Mouse (Mus musculus) hindbrain, embryonic 16.5 days (tissue): ENCODE measurements around the gene Nox3. TPM values are rescaled to one million over a fixed set of nuclear protein-coding genes. Genes with fewer than 3 reads are reported as not detected.
A peak's percentile ranks its signal among the peaks of the same experiment; 100 is the strongest.

Experiments used
- ATAC-seq: fragments of 200-750 bp; cut with Nextera tagmentation; 2 replicates; pipeline ENCODE4 v1.8.0; 2017; ENCODE audit warnings: moderate TSS enrichment, moderate library complexity
- H3K27ac ChIP-seq: fragments of 300-500 bp; sonication (generic); 2 replicates; pipeline ENCODE4 v1.5.1; 2014; ENCODE audit warnings: low read depth, mild to moderate bottlenecking, control low read depth, low read length, moderate library complexity
- H3K27me3 ChIP-seq: fragments of 300-500 bp; sonication (generic); replicated peaks from 2 replicates; pipeline ENCODE4 v1.6.1; 2014; ENCODE audit warnings: low read length; ENCODE audit not compliant: control insufficient read depth, insufficient read depth
- H3K36me3 ChIP-seq: fragments of 300-500 bp; sonication (generic); 2 replicates; pipeline ENCODE4 v1.6.1; 2014; ENCODE audit warnings: mild to moderate bottlenecking, low read length, moderate library complexity, mixed read lengths; ENCODE audit not compliant: control insufficient read depth, insufficient read depth
- H3K4me1 ChIP-seq: fragments of 300-500 bp; sonication (generic); 2 replicates; pipeline ENCODE4 v1.6.1; 2014; ENCODE audit warnings: low read depth, low read length; ENCODE audit not compliant: control insufficient read depth, insufficient read depth
- H3K4me2 ChIP-seq: fragments of 300-500 bp; sonication (generic); 2 replicates; pipeline ENCODE4 v1.6.1; 2014; ENCODE audit warnings: mild to moderate bottlenecking, low read length, control low read depth, moderate library complexity
- H3K4me3 ChIP-seq: fragments of 300-500 bp; sonication (generic); 2 replicates; pipeline ENCODE4 v1.5.1; 2014; ENCODE audit warnings: mild to moderate bottlenecking, low read length, control low read depth, moderate library complexity
- H3K9ac ChIP-seq: fragments of 300-500 bp; sonication (generic); 2 replicates; pipeline ENCODE4 v1.6.1; 2014; ENCODE audit warnings: low read depth, mild to moderate bottlenecking, control low read depth, low read length, moderate library complexity
- H3K9me3 ChIP-seq: fragments of 300-500 bp; sonication (generic); 2 replicates; pipeline ENCODE4 v1.6.1; 2014; ENCODE audit warnings: mild to moderate bottlenecking, low read length, moderate library complexity; ENCODE audit not compliant: control insufficient read depth
- WGBS: fragments of 180-500 bp; shearing (Covaris S2); extraction: QIAGEN DNeasy Blood & Tissue Kit; methylation state at CpG from one replicate; pipeline ENCODE4 v1.1.7; 2014; 5-methylcytosine and 5-hydroxymethylcytosine counted together
- polyA plus RNA-seq: library from polyadenylated mRNA; unstranded; fragments of >200 nt; fragmentation: Nextera tagmentation; extraction: Ambion mirVana; gene quantifications from 2 replicates; pipeline ENCODE4 v1.2.1, GENCODE M21; 2015

Gene Nox3
- polyA plus RNA-seq = not detected in 2 replicates

DNA sequence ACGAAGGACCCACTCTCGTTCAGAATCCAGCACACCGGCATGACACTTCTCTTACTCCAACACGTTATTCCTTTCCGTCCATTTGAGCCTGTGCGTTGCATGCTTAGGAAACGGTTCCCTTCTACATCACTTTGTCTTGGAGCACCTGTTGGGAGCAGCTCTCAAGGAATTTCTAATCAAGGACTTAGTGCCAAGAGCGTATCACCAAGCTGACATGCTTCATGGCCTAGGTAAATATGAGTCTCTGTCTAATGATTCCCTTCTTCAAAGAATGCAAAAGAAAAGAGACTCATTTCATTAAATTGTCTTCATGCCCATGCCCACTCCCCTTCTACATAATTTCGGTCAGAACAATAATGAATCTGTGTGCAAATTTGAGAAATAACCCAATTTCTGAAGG is at the start of gene Nox3:
TSS of gene Nox3 (minus strand) at position 101 of the 400 bp plus-strand sequence.
- H3K9ac ChIP-seq = no peak within 1 kb of the TSS
- H3K9me3 ChIP-seq = no peaks in the 10 kb centered on the region
- no peak within 1 kb of the TSS for H3K27ac ChIP-seq
- ATAC-seq = no peak
- no peaks in the 10 kb centered on the region; the same call in 1 of the 2 replicates for H3K4me1 ChIP-seq
- 95% methylated on average over 9 of the region's 9 CpGs for WGBS
- no peaks in the 10 kb centered on the region for H3K36me3 ChIP-seq
- no peaks in the 10 kb centered on the region for H3K27me3 ChIP-seq
- H3K4me2 ChIP-seq = no peak within 1 kb of the TSS
- H3K4me3 ChIP-seq = no peak within 1 kb of the TSS

DNA sequence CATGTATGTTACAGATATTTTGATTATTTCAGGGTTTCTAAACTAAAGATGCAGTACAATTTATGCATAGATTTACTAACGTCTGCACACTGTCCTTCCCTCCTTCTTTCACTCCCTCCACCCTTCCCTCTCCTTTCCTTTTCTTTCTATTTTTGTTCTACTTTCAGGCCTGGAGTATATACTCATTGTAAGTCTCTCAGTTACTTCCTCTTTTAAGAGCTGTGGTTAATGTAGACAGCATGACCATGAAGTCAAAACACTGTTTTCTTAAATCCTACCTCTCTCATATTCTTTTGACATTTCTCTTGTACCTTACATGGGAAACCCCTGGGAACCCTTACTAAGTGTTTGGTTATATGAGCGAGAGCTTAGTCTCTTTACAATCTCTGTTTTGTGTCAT is 48.3 kb upstream of the Nox3 start:
- Histone ChIP-seq H3K4me2 (no peak overlapping the region), H3K9ac (no peak overlapping the region), H3K27me3 (no peaks in the 10 kb centered on the region), H3K36me3 (no peaks in the 10 kb centered on the region), H3K27ac (no peak overlapping the region), H3K9me3 (no peaks in the 10 kb centered on the region), H3K4me3 (no peak overlapping the region), H3K4me1 (no peaks in the 10 kb centered on the region)
- no peak for ATAC-seq
- WGBS = 85% methylated on average over 2 of the region's 2 CpGs

DNA sequence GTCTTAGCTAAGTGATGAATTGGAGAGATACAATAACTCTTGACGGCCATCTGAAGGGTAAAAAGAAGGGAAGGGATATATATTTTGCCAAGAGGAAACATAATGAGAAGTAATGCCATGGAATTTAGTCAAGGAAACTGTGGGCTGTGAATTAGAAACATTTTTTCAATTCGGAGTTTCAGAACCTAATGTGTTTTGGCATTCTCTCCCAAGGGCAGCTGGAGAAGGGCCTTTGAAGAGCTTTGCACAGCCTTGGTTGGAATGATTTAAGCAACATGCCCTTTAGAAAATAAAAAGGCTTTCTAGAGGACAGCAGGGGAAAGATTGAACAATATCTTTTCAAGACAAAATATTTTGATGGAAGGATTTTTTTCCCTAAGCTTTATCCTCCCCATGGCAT is 40.9 kb upstream of the Nox3 start:
- 80% methylated on average over 2 of the region's 2 CpGs for WGBS
- H3K4me3 ChIP-seq = no peak overlapping the region
- H3K9ac ChIP-seq = no peak overlapping the region
- H3K36me3 ChIP-seq = no peaks in the 10 kb centered on the region
- H3K9me3 ChIP-seq = no peaks in the 10 kb centered on the region
- H3K4me2 ChIP-seq = no peak overlapping the region
- H3K27me3 ChIP-seq = no peaks in the 10 kb centered on the region
- ATAC-seq = no peak
- no peak overlapping the region for H3K27ac ChIP-seq
- H3K4me1 ChIP-seq = no peaks in the 10 kb centered on the region

DNA sequence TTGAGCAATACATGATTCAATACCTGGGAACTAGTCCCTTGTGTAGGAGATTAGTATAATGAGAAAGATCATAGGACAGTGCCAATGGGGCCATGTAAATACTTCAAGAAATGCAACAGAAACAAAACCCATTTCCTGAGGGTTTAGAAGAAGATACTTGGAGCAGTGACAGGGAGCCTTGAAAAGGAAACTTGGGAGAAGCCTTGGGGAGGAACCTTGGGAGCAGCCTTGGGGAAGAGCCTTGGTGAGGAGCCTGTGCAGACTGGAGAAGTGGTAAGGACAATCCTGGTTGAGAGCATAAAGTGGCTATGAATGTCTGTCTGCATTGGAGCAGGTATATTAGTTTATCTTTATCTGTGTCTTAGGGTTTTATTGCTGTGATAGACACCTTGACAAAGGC is 38.2 kb upstream of the Nox3 start:
- no peak overlapping the region for H3K4me2 ChIP-seq
- no peak overlapping the region for H3K27ac ChIP-seq
- no peaks in the 10 kb centered on the region for H3K27me3 ChIP-seq
- no peaks in the 10 kb centered on the region for H3K9me3 ChIP-seq
- ATAC-seq = no peak
- H3K4me1 ChIP-seq = no peaks in the 10 kb centered on the region
- H3K36me3 ChIP-seq = no peaks in the 10 kb centered on the region
- no peak overlapping the region for H3K9ac ChIP-seq
- no peak overlapping the region for H3K4me3 ChIP-seq

GRCm38 (mm10) chr17:3705350-3705930 is 9.4 kb upstream of the Nox3 start:
- Histone ChIP-seq H3K4me1 (no peaks in the 10 kb centered on the region), H3K9me3 (no peaks in the 10 kb centered on the region), H3K9ac (no peak overlapping the region), H3K36me3 (no peaks in the 10 kb centered on the region), H3K27ac (no peak overlapping the region), H3K27me3 (no peaks in the 10 kb centered on the region), H3K4me3 (no peak overlapping the region), H3K4me2 (no peak overlapping the region)
- 91% methylated on average over 1 of the region's 1 CpGs for WGBS
- no peak for ATAC-seq

- no peak overlapping the region for H3K4me2 ChIP-seq
- H3K27ac ChIP-seq = no peak overlapping the region
- no peaks in the 10 kb centered on the region for H3K4me1 ChIP-seq
- H3K36me3 ChIP-seq = no peaks in the 10 kb centered on the region
- 60% methylated on average over 3 of the region's 3 CpGs for WGBS
- no peak overlapping the region for H3K4me3 ChIP-seq
- no peak overlapping the region for H3K9ac ChIP-seq
- no peak for ATAC-seq
- no peaks in the 10 kb centered on the region for H3K27me3 ChIP-seq
- no peaks in the 10 kb centered on the region for H3K9me3 ChIP-seq
These were observed 6.3 kb upstream of the Nox3 start for GRCm38 (mm10) chr17:3702320-3702719.

- no peaks in the 10 kb centered on the region for H3K27me3 ChIP-seq
- no peaks in the 10 kb centered on the region; the same call in 1 of the 2 replicates for H3K9me3 ChIP-seq
- peaks cover 4% of the 10 kb centered on the region; the same call in 1 of the 2 replicates for H3K4me1 ChIP-seq
- 51% methylated on average over 8 of the region's 8 CpGs for WGBS
- no peak overlapping the region for H3K4me2 ChIP-seq
- no peaks in the 10 kb centered on the region for H3K36me3 ChIP-seq
- H3K27ac ChIP-seq = no peak overlapping the region
- no peak overlapping the region for H3K9ac ChIP-seq
- no peak overlapping the region for H3K4me3 ChIP-seq
- no peak for ATAC-seq
These were observed 3.2 kb downstream of the Nox3 start for GRCm38 (mm10) chr17:3692817-3693216.

DNA sequence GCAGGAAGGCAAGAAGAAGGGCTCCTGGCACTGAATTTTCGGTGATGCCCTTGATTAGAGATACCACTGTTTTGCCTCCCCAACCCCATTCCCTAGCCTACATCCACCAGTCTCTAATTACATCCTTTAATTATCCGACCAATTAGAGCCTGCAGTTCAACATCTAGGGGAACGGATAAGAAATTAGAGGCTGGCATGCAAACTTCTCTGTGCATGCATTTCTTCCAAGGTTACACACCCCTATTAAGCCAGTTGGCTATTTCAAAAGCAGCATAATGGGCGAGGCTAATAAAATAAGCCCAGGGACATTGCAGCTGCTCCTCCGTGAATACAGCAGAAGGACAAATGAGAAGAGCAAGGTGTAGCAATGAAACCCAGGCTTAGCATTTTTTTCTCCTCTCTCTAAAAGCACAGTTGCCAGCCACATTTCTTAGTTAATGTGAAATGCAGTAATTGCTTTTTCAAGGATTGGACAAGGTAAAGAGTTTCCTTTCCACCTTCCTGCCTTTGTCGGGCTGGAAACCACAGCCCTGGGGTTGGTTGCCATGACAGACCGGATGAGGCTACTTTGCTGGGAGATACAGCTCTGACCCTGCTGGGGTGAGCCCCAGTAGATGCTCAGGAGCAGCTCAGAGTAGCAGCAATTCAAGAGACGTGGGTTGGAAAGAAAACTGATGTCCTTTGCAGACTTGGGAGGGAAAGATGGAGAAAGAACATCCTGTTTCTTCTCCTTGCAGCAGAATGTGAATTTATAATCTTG is 5.4 kb downstream of the Nox3 start:
- Histone ChIP-seq H3K36me3 (no peaks in the 10 kb centered on the region), H3K9ac (no peak overlapping the region), H3K4me3 (no peak overlapping the region), H3K27me3 (no peaks in the 10 kb centered on the region), H3K27ac (0 out of 2 replicates have a peak overlapping the region, but pooled peaks have one; percentile 24), H3K4me1 (peaks cover 4% of the 10 kb centered on the region; the same call in 1 of the 2 replicates), H3K4me2 (no peak overlapping the region), H3K9me3 (no peaks in the 10 kb centered on the region; the same call in 1 of the 2 replicates)
- ATAC-seq = no peak
- 51% methylated on average over 8 of the region's 8 CpGs for WGBS

- WGBS = 37% methylated on average over 3 of the region's 3 CpGs
- no peaks in the 10 kb centered on the region; the same call in 1 of the 2 replicates for H3K9me3 ChIP-seq
- H3K4me2 ChIP-seq = no peak overlapping the region
- no peak overlapping the region for H3K27ac ChIP-seq
- H3K36me3 ChIP-seq = no peaks in the 10 kb centered on the region
- H3K4me1 ChIP-seq = no peaks in the 10 kb centered on the region
- no peaks in the 10 kb centered on the region for H3K27me3 ChIP-seq
- H3K4me3 ChIP-seq = no peak overlapping the region
- ATAC-seq = no peak
- no peak overlapping the region for H3K9ac ChIP-seq
These were observed 12.4 kb downstream of the Nox3 start for GRCm38 (mm10) chr17:3683662-3684061.
